Mouse (Mus musculus) liver, adult 2 months (tissue): ENCODE results near the gene Pgm3.

Experiments used
- CTCF ChIP-seq: fragments of 200-500 bp; IDR thresholded peaks from 2 replicates; pipeline ENCODE4 v1.5.1; 2011; ENCODE audit warnings: low read depth, low read length, control low read depth
- POLR2A ChIP-seq: fragments of 200-500 bp; IDR thresholded peaks from 2 replicates; pipeline ENCODE4 v1.6.1; 2011; ENCODE audit warnings: low read length, control low read depth; ENCODE audit not compliant: insufficient read depth; ENCODE audit errors: extremely low read depth

GRCm38 (mm10) chr9:86599723-86600303 lies 28.2 kb upstream of the Pgm3 start:
- no peak for TF ChIP-seq POLR2A
- TF ChIP-seq CTCF, result no peak
